Mouse (Mus musculus) left cerebral cortex, postnatal 4 days (tissue): ENCODE measurements around the gene Epha10. TPM values are rescaled to one million over a fixed set of nuclear protein-coding genes. Genes with fewer than 3 reads are reported as not detected.
"Not testable (repeated sequence)": the region's sequence is repeated elsewhere in the genome, so short reads cannot be mapped to it uniquely, and the experiment has no call there.

Source experiments
- DNase-seq: peaks from one replicate; pipeline ENCODE4 v3.0.0-alpha.2; 2022
- intact Hi-C: fragments of 180-260 bp; cut with DNase I; formaldehyde crosslinking; loops from one replicate; pipeline ENCODE4 v1.15.1; 2025
- total RNA-seq, 2 experiments: library from RNA; stranded (reverse); gene quantifications; 2 replicates each; pipeline ENCODE4 v1.2.3; 2021

The Epha10 gene
- total RNA-seq, 2 experiments from 2014 or later, result 15.7 to 18.8 TPM

- intact Hi-C loops, result no loop called here
- DNase-seq, result no peak
These were observed 13.1 kb downstream of the Epha10 start for GRCm38 (mm10) chr4:124893769-124894168.

- intact Hi-C loops, result no loop called here
- DNase-seq, result peak; percentile 36
These were observed 14.1 kb downstream of the Epha10 start for GRCm38 (mm10) chr4:124894508-124895428.

- intact Hi-C loops, result no loop called here
- DNase-seq, result no peak
These were observed 17.7 kb downstream of the Epha10 start for GRCm38 (mm10) chr4:124898428-124898827.

DNA sequence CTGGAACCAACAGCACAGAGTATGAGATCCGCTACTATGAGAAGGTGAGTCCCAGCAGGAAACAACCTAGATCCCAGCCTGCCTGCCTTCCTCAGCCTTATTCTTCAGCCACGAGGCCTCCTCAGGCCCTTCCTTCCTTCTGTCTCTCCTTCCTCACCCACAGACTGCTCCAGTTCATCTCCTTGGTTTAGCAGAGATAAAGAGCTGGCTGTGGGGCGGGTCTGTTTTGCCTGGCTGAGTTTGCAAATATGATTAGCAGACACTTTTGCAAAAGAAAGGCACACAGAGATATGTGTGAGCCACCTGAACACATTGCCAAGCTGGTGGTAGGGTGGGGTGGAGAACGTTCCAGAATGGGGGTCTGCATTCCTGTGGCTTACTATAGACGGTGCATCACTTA, 19.2 kb downstream of the Epha10 start:
- intact Hi-C loops, result no loop called here
- no peak for DNase-seq

GRCm38 (mm10) chr4:124905417-124905816, 24.7 kb downstream of the Epha10 start:
- DNase-seq, result no peak
- intact Hi-C loops, result no loop called here

DNA sequence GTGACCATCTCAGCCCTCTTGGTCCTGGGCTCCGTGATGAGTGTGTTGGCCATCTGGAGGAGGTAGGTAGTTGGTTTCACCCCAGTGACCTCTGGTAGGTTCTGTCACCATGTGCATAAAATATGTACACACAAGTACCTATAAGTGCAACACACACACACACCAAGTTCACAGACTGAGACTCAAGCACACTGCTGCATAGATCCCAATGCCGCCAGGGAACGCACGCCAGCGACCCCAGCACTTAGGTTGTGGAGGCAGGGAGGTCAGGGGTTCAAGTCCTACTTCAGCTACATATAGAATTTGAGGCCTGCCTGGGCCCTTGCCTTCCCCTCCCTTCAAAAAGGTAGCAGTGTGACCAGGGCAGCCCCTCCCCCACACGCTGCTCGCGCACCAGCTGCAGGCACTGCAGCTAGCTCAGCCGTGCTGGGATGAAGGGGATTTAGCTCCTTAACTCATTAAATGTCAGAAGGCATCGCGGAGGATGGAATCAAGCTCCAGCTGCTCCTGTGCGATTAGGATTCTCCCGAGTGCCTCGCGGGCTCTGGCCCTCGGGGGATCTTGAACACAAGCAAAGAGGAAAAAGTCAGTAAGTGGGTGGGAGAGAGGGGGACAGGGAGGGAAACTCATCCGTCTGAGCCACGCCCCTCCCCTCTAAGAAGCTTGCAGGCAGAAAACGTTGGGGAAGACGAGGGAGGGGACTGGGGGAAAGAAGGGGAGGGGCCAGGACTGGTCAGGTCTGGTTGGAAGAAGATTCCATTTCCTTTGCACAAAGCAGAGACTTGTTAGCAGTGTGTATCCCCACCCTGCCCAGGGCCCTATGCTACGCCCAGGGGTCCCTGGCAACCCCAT, 25.5 kb downstream of the Epha10 start:
- peak; percentile 73 for DNase-seq
- intact Hi-C loops, result no loop called here

DNA sequence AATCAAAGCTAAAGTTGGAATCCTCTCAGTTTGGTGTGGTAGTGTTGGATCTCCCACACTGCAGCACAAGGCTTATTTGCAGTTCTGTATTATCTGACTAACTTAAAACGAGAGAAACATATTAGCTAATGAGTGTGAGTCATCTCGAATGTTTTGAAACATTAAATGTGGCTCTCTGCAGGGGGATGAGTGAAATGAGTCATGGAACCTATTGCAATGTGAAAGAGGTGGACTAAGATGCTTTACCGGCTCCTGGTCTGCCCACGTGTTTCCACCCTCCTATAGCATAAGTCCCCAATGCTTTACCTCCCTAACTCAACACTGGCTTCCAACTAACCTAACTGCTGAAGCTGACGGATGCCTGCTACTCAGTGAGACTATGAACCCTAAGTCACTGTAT, 47.4 kb downstream of the Epha10 start:
- intact Hi-C loops, result no loop called here

GRCm38 (mm10) chr4:124936613-124937471, 56.1 kb downstream of the Epha10 start, which contains the start of gene 9930104L06Rik:
9930104L06Rik (plus strand) TSS chr4:124937048.
- intact Hi-C loops, result no loop called here
- DNase-seq, result peak; percentile 93

More for the DNA sequence above, 47.4 kb downstream of the Epha10 start:
- no peak for DNase-seq

DNA sequence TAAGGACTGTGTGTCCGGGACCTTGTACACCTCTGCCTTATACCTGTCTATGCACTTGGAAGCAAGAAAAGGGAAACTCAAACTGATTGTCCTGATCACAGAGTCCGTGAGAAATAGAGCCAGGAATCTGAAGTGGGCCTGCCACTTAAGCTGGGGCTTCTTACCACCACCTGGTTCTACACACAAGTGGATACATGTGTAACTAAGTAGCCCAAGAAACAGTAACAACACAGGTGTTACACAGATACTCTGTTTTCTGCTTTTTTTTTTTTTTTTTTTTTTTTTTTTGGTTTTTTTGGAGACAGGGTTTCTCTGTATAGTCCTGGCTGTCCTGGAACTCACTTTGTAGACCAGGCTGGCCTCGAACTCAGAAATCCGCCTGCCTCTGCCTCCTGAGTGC, 58.5 kb downstream of the Epha10 start, which contains the start of gene Cdca8:
Cdca8 (minus strand) TSS at position 101 of the 400 bp plus-strand sequence.
- intact Hi-C loops, DNase-seq: not testable (repeated sequence)

DNA sequence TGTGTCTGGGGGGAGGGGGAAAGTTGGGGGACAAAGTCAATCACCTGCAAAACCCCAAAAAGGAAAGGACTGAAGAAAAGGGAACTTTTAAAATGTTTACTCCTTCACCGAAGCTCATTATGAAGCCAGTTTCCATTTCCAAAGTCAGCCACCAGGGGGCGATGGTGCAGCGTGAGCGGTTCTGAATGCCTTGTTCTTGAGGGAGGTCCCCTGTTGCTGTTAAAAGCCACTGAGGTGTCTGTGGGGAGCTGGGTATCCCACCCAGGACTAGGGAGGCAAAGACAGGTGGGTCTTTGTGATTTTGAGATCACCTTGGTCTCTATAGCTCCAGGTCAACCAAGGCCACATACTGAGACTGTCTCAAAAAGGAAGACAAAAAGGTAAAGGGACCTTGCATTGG, 62.3 kb downstream of the Epha10 start:
- DNase-seq, result peak; percentile 79
- intact Hi-C loops, result loop anchor here (2.0 kb wide), 1 partner anchor 116 kb away; no protein-coding TSS in a partner anchor

GRCm38 (mm10) chr4:124943781-124944180, 63.1 kb downstream of the Epha10 start:
- DNase-seq, result no peak
- intact Hi-C loops, result loop anchor here (2.0 kb wide), 1 partner anchor 115 kb away; no protein-coding TSS in a partner anchor

- no peak for DNase-seq
- intact Hi-C loops, result no loop called here
These were observed 64.3 kb downstream of the Epha10 start for GRCm38 (mm10) chr4:124944961-124945360.

GRCm38 (mm10) chr4:124949488-124949887, 68.8 kb downstream of the Epha10 start:
- intact Hi-C loops, result no loop called here
- DNase-seq, result peak; percentile 52

DNA sequence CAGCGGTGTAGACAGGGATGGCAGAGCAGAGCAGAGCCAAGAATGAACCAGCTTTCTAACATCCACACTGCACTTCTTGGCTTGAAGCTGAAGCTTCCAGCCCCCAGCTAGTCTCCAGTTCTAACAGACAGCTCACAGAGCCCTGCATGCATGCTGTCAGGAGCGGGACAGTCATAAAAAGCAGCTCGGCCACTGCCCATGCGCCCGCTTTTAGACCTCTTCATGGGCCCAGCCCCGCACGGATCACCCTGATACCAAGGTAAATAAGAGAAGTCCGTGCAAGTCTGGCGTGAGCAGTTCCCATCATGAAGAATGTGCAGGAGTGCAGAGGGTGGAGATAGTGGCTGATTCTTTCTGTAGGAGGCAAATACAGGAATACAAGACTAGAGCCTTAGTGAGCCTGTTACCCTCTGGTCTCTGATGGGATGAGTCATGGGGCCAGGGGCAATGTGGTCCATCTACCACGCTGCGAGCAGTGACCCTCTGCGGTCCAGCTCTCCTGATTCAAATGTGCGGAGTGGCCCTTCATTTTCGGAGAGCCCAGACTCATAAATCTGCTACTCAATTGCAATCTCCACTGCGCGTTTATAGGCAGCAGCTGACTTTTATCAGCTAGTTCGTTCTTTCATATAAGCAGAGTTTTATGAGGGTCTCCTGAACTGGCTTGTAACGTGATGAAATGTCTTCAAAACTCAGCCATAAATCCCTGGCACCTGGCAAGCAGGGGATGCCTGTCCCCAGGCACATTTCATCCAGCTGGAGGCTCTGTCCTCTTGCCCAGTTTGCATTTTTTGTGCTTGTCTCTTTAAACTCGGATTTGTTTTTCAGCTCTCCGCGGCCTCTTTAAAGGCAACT, 69.7 kb downstream of the Epha10 start:
- no peak for DNase-seq
- intact Hi-C loops, result no loop called here

DNA sequence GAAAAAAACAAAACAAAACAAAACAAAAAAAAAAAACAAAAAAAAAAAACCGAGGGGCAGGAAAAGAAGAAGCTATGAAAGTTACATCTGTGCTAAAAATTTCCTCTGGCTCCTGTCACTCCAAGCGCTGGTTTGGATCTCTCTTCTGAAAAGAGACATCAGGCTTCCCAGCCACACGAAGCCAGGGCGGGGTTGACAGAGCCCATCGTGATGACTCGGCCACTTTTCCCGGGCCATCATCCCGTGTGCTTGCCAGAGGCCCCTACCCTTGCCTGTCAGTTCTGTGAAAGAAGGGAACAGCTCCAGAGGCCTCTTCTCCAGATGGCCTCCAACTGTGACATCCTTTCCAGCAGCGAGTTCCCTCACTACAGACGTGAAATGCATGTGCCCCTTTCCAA, 70.3 kb downstream of the Epha10 start:
- no peak for DNase-seq
- intact Hi-C loops, result no loop called here

GRCm38 (mm10) chr4:124953546-124953945, 72.8 kb downstream of the Epha10 start:
- no peak for DNase-seq
- intact Hi-C loops, result no loop called here

DNA sequence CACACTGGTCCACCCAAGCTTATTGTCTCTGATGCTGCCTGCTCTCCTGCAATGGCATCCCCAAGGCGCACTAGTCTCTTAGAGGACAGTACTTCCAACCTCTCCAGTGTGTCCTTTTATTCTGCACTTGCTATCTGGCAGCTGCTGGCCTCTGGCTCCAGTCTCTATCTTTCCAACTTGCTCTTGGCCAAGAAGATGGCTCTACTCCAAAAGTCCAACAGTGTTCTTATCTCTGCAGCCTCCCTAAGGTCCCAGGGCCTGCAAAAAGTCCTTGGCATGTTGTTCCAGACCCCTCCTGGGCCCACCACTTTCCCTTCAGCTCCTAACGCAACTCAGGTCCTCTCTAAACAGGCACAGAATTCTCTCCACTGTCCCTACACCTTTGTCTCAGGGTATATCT, 76.6 kb downstream of the Epha10 start:
- no peak for DNase-seq
- intact Hi-C loops, result no loop called here

DNA sequence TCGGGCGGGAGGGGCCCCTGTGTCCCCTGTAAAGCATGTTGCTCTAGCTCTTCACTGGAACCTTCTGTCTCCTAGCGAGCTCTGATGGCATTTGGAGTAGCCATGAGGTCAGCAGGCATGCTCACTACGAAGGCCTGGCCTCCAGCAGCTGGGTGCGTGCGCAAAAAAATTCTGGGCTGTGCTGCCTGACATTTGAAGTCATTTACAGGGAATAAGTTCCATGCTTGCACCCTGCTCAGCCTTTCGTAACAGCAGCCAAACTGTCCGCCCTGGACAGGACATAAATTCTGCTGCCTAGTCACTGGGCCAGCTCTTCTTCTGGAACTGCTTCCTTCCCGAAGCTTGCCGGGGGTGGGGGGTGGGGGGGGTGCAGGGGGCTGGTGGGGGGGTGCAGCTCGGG, 78.4 kb downstream of the Epha10 start:
- DNase-seq, result no peak
- intact Hi-C loops, result no loop called here

DNA sequence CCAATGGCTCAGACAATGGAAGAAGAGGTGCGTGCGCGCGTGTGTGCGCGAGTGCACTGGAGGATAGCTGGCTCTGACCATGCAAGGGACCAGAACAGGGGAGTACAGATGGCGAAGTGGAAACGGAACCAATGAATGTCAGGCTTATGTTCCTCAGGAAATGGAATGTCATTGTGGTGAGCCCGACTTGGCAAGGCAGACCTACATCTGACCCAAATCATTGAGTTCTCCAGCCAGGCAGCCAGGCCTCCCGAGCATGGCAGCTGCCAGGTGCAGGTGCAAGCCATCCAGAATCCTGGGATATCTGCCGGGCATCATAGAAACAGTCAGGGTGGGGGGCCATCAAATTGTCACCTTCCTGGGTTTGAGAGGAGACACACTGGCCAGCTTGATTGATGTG, 80.2 kb downstream of the Epha10 start:
- DNase-seq, result no peak
- intact Hi-C loops, result no loop called here
